Mouse (Mus musculus) CH12.LX (cell line): ENCODE data around the gene Rps6ka6. TPM values are rescaled to one million over a fixed set of nuclear protein-coding genes. Genes with fewer than 3 reads are reported as not detected.

Source experiments
- DNase-seq: peaks from one replicate; pipeline ENCODE4 v3.0.0-alpha.2; 2013; ENCODE audit errors: extremely low read depth
- H3K27ac ChIP-seq: 2 replicates; pipeline ENCODE4 v1.5.1; 2012; ENCODE audit warnings: low read depth, mild to moderate bottlenecking, control low read depth, moderate library complexity; ENCODE audit not compliant: insufficient read depth
- H3K27me3 ChIP-seq: replicated peaks from 2 replicates; pipeline ENCODE3; 2012; ENCODE audit warnings: inconsistent platforms
- H3K36me3 ChIP-seq, 2 experiments: replicated peaks in 1 of 2; 2 replicates each; pipeline versions ENCODE3 to v1.6.1; 2012; ENCODE audit warnings: inconsistent platforms in 1 of 2, low read length in 1 of 2, mild to moderate bottlenecking in 1 of 2, mixed read lengths in 1 of 2, moderate library complexity in 1 of 2; ENCODE audit not compliant: control insufficient read depth in 1 of 2, insufficient read depth in 1 of 2
- H3K4me1 ChIP-seq, 2 experiments: 2 replicates each; pipeline ENCODE4 v1.6.1; 2012; ENCODE audit warnings: inconsistent platforms in 1 of 2, moderate library complexity in 1 of 2; ENCODE audit not compliant: insufficient read depth in 2 of 2, control insufficient read depth in 1 of 2
- H3K4me2 ChIP-seq: 2 replicates; pipeline ENCODE4 v1.6.1; 2012; ENCODE audit warnings: low read depth, mild to moderate bottlenecking, control low read depth; ENCODE audit not compliant: poor library complexity, insufficient read depth, severe bottlenecking
- H3K4me3 ChIP-seq, 3 experiments: fragments of 150-350 bp in 1 of 3; sonication (generic) in 1 of 3; replicated peaks in 1 of 3; 2 replicates each; pipeline versions ENCODE3 to v1.5.1; 2011 to 2012; ENCODE audit warnings: low read depth in 2 of 3, low read length in 2 of 3, mild to moderate bottlenecking in 2 of 3, moderate library complexity in 2 of 3, control low read depth in 1 of 3, improper control_type of control experiment in 1 of 3, inconsistent platforms in 1 of 3, mixed read lengths in 1 of 3; ENCODE audit not compliant: poor library complexity in 1 of 3
- H3K79me2 ChIP-seq: replicated peaks from 2 replicates; pipeline ENCODE4 v1.6.1; 2012; ENCODE audit warnings: mild to moderate bottlenecking, moderate library complexity; ENCODE audit not compliant: control insufficient read depth, poor library complexity, insufficient read depth, severe bottlenecking; ENCODE audit errors: extremely low read depth
- H3K9ac ChIP-seq: 2 replicates; pipeline ENCODE4 v1.6.1; 2012; ENCODE audit warnings: low read depth, mild to moderate bottlenecking, control low read depth, moderate library complexity; ENCODE audit not compliant: insufficient read depth
- H3K9me3 ChIP-seq: replicated peaks from 2 replicates; pipeline ENCODE3; 2012; ENCODE audit warnings: low read length, inconsistent platforms, mixed read lengths
- BHLHE40 ChIP-seq: IDR thresholded peaks from 2 replicates; pipeline ENCODE4 v1.6.1; 2011; ENCODE audit warnings: mild to moderate bottlenecking, low read depth, low read length, improper control_type of control experiment
- CHD2 ChIP-seq: IDR thresholded peaks from 2 replicates; pipeline ENCODE4 v1.6.1; 2011; ENCODE audit warnings: low read length, improper control_type of control experiment
- E2F4 ChIP-seq: IDR thresholded peaks from 2 replicates; pipeline ENCODE4 v1.6.1; 2011; ENCODE audit warnings: low read depth, low read length, improper control_type of control experiment; ENCODE audit not compliant: insufficient replicate concordance
- ELF1 ChIP-seq: IDR thresholded peaks from 2 replicates; pipeline ENCODE4 v1.6.1; 2014; ENCODE audit warnings: low read depth, mild to moderate bottlenecking, inconsistent platforms, low read length, improper control_type of control experiment
- EP300 ChIP-seq: IDR thresholded peaks from 2 replicates; pipeline ENCODE4 v1.6.1; 2011; ENCODE audit warnings: low read length, improper control_type of control experiment
- ETS1 ChIP-seq: conservative IDR thresholded peaks from 2 replicates; pipeline ENCODE4 v1.6.1; 2012; ENCODE audit warnings: low read depth, mild to moderate bottlenecking, inconsistent platforms, low read length, improper control_type of control experiment, moderate library complexity
- HCFC1 ChIP-seq: IDR thresholded peaks from 2 replicates; pipeline ENCODE4 v1.6.1; 2012; ENCODE audit warnings: low read depth, mild to moderate bottlenecking, inconsistent platforms, low read length, improper control_type of control experiment
- IRF4 ChIP-seq: IDR thresholded peaks from 2 replicates; pipeline ENCODE4 v1.6.1; 2014; ENCODE audit warnings: low read depth, mild to moderate bottlenecking, inconsistent platforms, low read length, improper control_type of control experiment
- JUND ChIP-seq: conservative IDR thresholded peaks from 2 replicates; pipeline ENCODE4 v1.6.1; 2011; ENCODE audit warnings: low read depth, low read length, improper control_type of control experiment
- MAFK ChIP-seq: IDR thresholded peaks from 2 replicates; pipeline ENCODE4 v1.6.1; 2011; ENCODE audit warnings: low read length, improper control_type of control experiment; ENCODE audit not compliant: insufficient replicate concordance
- MAX ChIP-seq: IDR thresholded peaks from 2 replicates; pipeline ENCODE4 v1.6.1; 2011; ENCODE audit warnings: low read length, improper control_type of control experiment
- MAZ ChIP-seq: IDR thresholded peaks from 2 replicates; pipeline ENCODE4 v1.6.1; 2012; ENCODE audit warnings: low read depth, mild to moderate bottlenecking, inconsistent platforms, low read length, improper control_type of control experiment, moderate library complexity
- NRF1 ChIP-seq: IDR thresholded peaks from 2 replicates; pipeline ENCODE4 v1.6.1; 2014; ENCODE audit warnings: low read depth, mild to moderate bottlenecking, inconsistent platforms, low read length, improper control_type of control experiment, moderate library complexity
- PAX5 ChIP-seq: IDR thresholded peaks from 2 replicates; pipeline ENCODE4 v1.6.1; 2012; ENCODE audit warnings: low read length, inconsistent platforms, mixed read lengths
- POLR2A ChIP-seq: IDR thresholded peaks from 2 replicates; pipeline ENCODE4 v1.6.1; 2011; ENCODE audit warnings: low read depth, mild to moderate bottlenecking, improper control_type of control experiment, low read length
- SIN3A ChIP-seq: IDR thresholded peaks from 2 replicates; pipeline ENCODE4 v1.6.1; 2012; ENCODE audit warnings: low read length, improper control_type of control experiment, inconsistent platforms
- SMC3 ChIP-seq: IDR thresholded peaks from 2 replicates; pipeline ENCODE4 v1.6.1; 2011; ENCODE audit warnings: low read depth, low read length, improper control_type of control experiment
- TCF12 ChIP-seq: IDR thresholded peaks from 2 replicates; pipeline ENCODE4 v1.6.1; 2014; ENCODE audit warnings: low read depth, mild to moderate bottlenecking, inconsistent platforms, low read length, improper control_type of control experiment
- UBTF ChIP-seq: IDR thresholded peaks from 2 replicates; pipeline ENCODE4 v1.6.1; 2012; ENCODE audit warnings: low read depth, mild to moderate bottlenecking, inconsistent platforms, low read length, improper control_type of control experiment, moderate library complexity
- USF1 ChIP-seq: IDR thresholded peaks from 2 replicates; pipeline ENCODE4 v1.6.1; 2014; ENCODE audit warnings: low read depth, mild to moderate bottlenecking, inconsistent platforms, low read length, improper control_type of control experiment
- ZKSCAN1 ChIP-seq: IDR thresholded peaks from 2 replicates; pipeline ENCODE4 v1.6.1; 2012; ENCODE audit warnings: low read depth, inconsistent platforms, low read length, improper control_type of control experiment, borderline replicate concordance
- ZNF384 ChIP-seq: IDR thresholded peaks from 2 replicates; pipeline ENCODE4 v1.6.1; 2012; ENCODE audit warnings: low read depth, low read length, improper control_type of control experiment, inconsistent platforms
- dilution Hi-C: fragments of 300-500 bp; cut with MboI; formaldehyde crosslinking; loops from 2 replicates; pipeline ENCODE4 v1.14.3; 2020; ENCODE audit warnings: low sequenced_read_pairs; ENCODE audit not compliant: extremely low pct_unique_long_range_greater_than_20kb, extremely low pct_ligation_motif_present
- in situ Hi-C: fragments of 300-500 bp; cut with MboI; formaldehyde crosslinking; loops from 3 replicates; pipeline ENCODE4 v1.14.3; 2019; ENCODE audit warnings: low sequenced_read_pairs, low pct_ligation_motif_present, low pct_unique_long_range_greater_than_20kb, mixed read lengths
- polyA plus RNA-seq: library from polyadenylated mRNA; unstranded; fragments of >175 nt; gene quantifications from 2 replicates; pipeline ENCODE4 v1.2.1, GENCODE M21; 2012; ENCODE audit warnings: low read depth; ENCODE audit not compliant: insufficient read length
- total RNA-seq, 2 experiments: library from RNA; depleted of rRNA; stranded (reverse); fragments of 300-350 nt in 1 of 2; fragments of >200 nt in 1 of 2; gene quantifications; 2 replicates each; pipeline ENCODE4 v1.2.3; 2012 to 2014

Rps6ka6 gene
- total and polyA plus RNA-seq, 3 experiments = not detected

DNA sequence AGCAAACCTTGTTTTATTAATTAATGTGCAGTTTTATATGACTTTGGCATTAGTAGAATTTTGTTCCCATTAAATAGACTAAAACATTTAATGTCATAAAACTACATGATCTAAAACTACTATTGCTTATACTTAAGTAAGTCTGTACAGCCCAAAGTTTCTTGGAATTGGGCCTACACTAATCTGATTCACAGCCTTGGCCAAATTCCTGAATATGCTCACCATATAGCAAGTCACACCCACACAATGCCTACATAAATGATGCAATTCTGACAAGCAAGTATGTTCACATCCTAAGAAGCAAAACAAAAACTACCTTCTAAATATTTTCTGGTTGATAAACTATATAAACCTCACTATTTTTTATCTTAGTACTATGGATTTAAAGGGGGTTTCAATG is 101.2 kb downstream of the Rps6ka6 start:
- in situ Hi-C loops = no loop called here
- Histone ChIP-seq H3K9ac (no peak overlapping the region), H3K27ac (no peak overlapping the region), H3K9me3 (no peaks in the 10 kb centered on the region), H3K27me3 (no peaks in the 10 kb centered on the region), H3K4me1 (no peaks in the 10 kb centered on the region), H3K79me2 (no peaks in the 10 kb centered on the region), H3K36me3 (no peaks in the 10 kb centered on the region), H3K4me2 (no peak overlapping the region), H3K4me3 (no peak overlapping the region)
- dilution Hi-C loops = no loop called here
- TF ChIP-seq MAZ = no peak
- no peak for TF ChIP-seq EP300
- no peak for TF ChIP-seq E2F4
- TF ChIP-seq MAFK = no peak
- TF ChIP-seq TCF12 = no peak
- TF ChIP-seq ETS1 = no peak
- no peak for TF ChIP-seq ZNF384
- TF ChIP-seq NRF1 = no peak
- no peak for TF ChIP-seq JUND
- TF ChIP-seq USF1 = no peak
- no peak for TF ChIP-seq MAX
- TF ChIP-seq UBTF = no peak
- TF ChIP-seq IRF4 = no peak
- TF ChIP-seq PAX5 = no peak
- no peak for TF ChIP-seq ELF1
- TF ChIP-seq ZKSCAN1 = no peak
- no peak for TF ChIP-seq SIN3A
- no peak for DNase-seq

DNA sequence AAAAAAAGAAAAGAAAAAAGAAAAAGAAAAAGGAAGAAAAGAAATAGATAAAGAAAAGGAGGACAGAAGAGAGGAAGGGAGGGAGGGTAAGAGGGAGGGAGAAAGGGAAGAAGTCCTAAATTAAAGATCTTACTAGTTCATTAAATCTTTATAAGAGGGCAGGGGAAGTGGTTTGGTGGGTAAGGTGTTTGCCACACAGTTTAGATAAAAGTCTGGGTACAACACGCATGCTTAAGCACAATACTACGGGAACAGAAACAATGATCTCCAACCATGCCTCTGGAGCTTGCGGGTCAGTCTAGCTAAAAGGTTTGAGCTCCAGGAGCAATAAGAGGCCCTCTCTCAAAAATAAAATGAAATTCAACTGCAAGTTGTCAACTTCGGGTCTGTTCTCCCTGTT is 123.0 kb downstream of the Rps6ka6 start:
- TF ChIP-seq JUND (no peak), POLR2A (no peak), MAZ (no peak), SMC3 (no peak), BHLHE40 (no peak), HCFC1 (no peak), TCF12 (no peak), ELF1 (no peak), CHD2 (no peak)
- Histone ChIP-seq H3K9me3 (no peaks in the 10 kb centered on the region), H3K4me2 (no peak overlapping the region), H3K36me3 (no peaks in the 10 kb centered on the region), H3K27me3 (no peaks in the 10 kb centered on the region), H3K4me3 (no peak overlapping the region), H3K79me2 (no peaks in the 10 kb centered on the region), H3K4me1 (no peaks in the 10 kb centered on the region), H3K27ac (no peak overlapping the region), H3K9ac (no peak overlapping the region)
- no peak for DNase-seq
- in situ Hi-C loops (no loop called here), dilution Hi-C loops (no loop called here)
